Mouse (Mus musculus): ENCODE measurements around the gene Ube2b. TPM values are rescaled to one million over a fixed set of nuclear protein-coding genes. Genes with fewer than 3 reads are reported as not detected.

Ube2b gene
- 252 and 263 TPM in 2 replicates for polyA plus RNA-seq (2015; fragmentation: Nextera tagmentation; extraction: Ambion mirVana)

- Histone ChIP-seq H3K9me3 (no peaks in the 10 kb centered on the region), H3K9ac (peak within 1 kb of the TSS; percentile 98), H3K36me3 (peaks cover 23% of the 10 kb centered on the region), H3K4me2 (replicated peaks) (peak within 1 kb of the TSS; percentile 85), H3K27me3 (no peaks in the 10 kb centered on the region), H3K27ac (peak within 1 kb of the TSS; percentile 96), H3K4me1 (peaks cover 45% of the 10 kb centered on the region), H3K4me3 (peak within 1 kb of the TSS; percentile 99)
- ATAC-seq (ENCODE audit: low FRiP score, low read depth) = peak; percentile 81
- 1% methylated on average over 59 of the region's 63 CpGs for WGBS
These were observed at the start of gene Ube2b for GRCm38 (mm10) chr11:52000290-52000962. Gene Ube2b (minus strand): TSS chr11:52000762.

- Histone ChIP-seq H3K4me3 (no peak overlapping the region), H3K4me2 (replicated peaks) (no peak overlapping the region), H3K27me3 (no peaks in the 10 kb centered on the region), H3K9me3 (no peaks in the 10 kb centered on the region), H3K36me3 (no peaks in the 10 kb centered on the region), H3K9ac (no peak overlapping the region), H3K4me1 (peaks cover 7% of the 10 kb centered on the region), H3K27ac (no peak overlapping the region)
- WGBS = 35% methylated on average over 4 of the region's 4 CpGs
- no peak for ATAC-seq (ENCODE audit: low FRiP score, low read depth)
These were observed 46.0 kb upstream of the Ube2b start for GRCm38 (mm10) chr11:52046446-52047165.

GRCm38 (mm10) chr11:52044156-52044555 lies 43.6 kb upstream of the Ube2b start:
- Histone ChIP-seq H3K4me1 (peaks cover 7% of the 10 kb centered on the region), H3K9me3 (no peaks in the 10 kb centered on the region), H3K27ac (no peak overlapping the region), H3K27me3 (no peaks in the 10 kb centered on the region), H3K36me3 (no peaks in the 10 kb centered on the region), H3K4me3 (no peak overlapping the region), H3K4me2 (replicated peaks) (no peak overlapping the region), H3K9ac (no peak overlapping the region)
- ATAC-seq (ENCODE audit: low FRiP score, low read depth) = no peak

GRCm38 (mm10) chr11:52043224-52043623 lies 42.7 kb upstream of the Ube2b start:
- peaks cover 7% of the 10 kb centered on the region for H3K4me1 ChIP-seq
- H3K9ac ChIP-seq = no peak overlapping the region
- no peaks in the 10 kb centered on the region for H3K27me3 ChIP-seq
- no peak overlapping the region for H3K4me3 ChIP-seq
- H3K27ac ChIP-seq = no peak overlapping the region
- no peaks in the 10 kb centered on the region for H3K36me3 ChIP-seq
- H3K4me2 ChIP-seq (replicated peaks) = no peak overlapping the region
- H3K9me3 ChIP-seq = no peaks in the 10 kb centered on the region
- no peak for ATAC-seq (ENCODE audit: low FRiP score, low read depth)
- WGBS = 86% methylated on average over 3 of the region's 3 CpGs

GRCm38 (mm10) chr11:52037659-52038058 lies 37.1 kb upstream of the Ube2b start:
- Histone ChIP-seq H3K9ac (no peak overlapping the region), H3K27ac (no peak overlapping the region), H3K36me3 (no peaks in the 10 kb centered on the region), H3K4me3 (no peak overlapping the region), H3K27me3 (no peaks in the 10 kb centered on the region), H3K4me1 (no peaks in the 10 kb centered on the region), H3K4me2 (replicated peaks) (no peak overlapping the region), H3K9me3 (no peaks in the 10 kb centered on the region)
- 75% methylated on average over 3 of the region's 3 CpGs for WGBS
- no peak for ATAC-seq (ENCODE audit: low FRiP score, low read depth)

GRCm38 (mm10) chr11:52035905-52036304 lies 35.3 kb upstream of the Ube2b start:
- Histone ChIP-seq H3K4me1 (no peaks in the 10 kb centered on the region), H3K27ac (no peak overlapping the region), H3K36me3 (peaks cover 4% of the 10 kb centered on the region), H3K9ac (no peak overlapping the region), H3K4me2 (replicated peaks) (no peak overlapping the region), H3K4me3 (no peak overlapping the region), H3K9me3 (no peaks in the 10 kb centered on the region), H3K27me3 (no peaks in the 10 kb centered on the region)
- 77% methylated on average over 3 of the region's 3 CpGs for whole genome bisulfite sequencing
- ATAC-seq (ENCODE audit: low FRiP score, low read depth) = no peak

- WGBS = 73% methylated on average over 1 of the region's 1 CpGs
- H3K4me2 ChIP-seq (replicated peaks) = no peak overlapping the region
These were observed 33.4 kb upstream of the Ube2b start for GRCm38 (mm10) chr11:52033953-52034352.

GRCm38 (mm10) chr11:52032356-52032755 lies 31.8 kb upstream of the Ube2b start:
- Histone ChIP-seq H3K27ac (no peak overlapping the region), H3K4me2 (replicated peaks) (no peak overlapping the region), H3K4me1 (no peaks in the 10 kb centered on the region), H3K4me3 (no peak overlapping the region), H3K27me3 (no peaks in the 10 kb centered on the region), H3K9ac (no peak overlapping the region), H3K36me3 (peaks cover 4% of the 10 kb centered on the region), H3K9me3 (no peaks in the 10 kb centered on the region)
- no peak for ATAC-seq (ENCODE audit: low FRiP score, low read depth)
- WGBS = 52% methylated on average over 8 of the region's 8 CpGs

More at GRCm38 (mm10) chr11:52033953-52034352, 33.4 kb upstream of the Ube2b start:
- Histone ChIP-seq H3K27ac (no peak overlapping the region), H3K9ac (no peak overlapping the region), H3K4me1 (no peaks in the 10 kb centered on the region), H3K36me3 (peaks cover 4% of the 10 kb centered on the region), H3K4me3 (no peak overlapping the region), H3K9me3 (no peaks in the 10 kb centered on the region), H3K27me3 (no peaks in the 10 kb centered on the region)
- ATAC-seq (ENCODE audit: low FRiP score, low read depth) = no peak

- no peaks in the 10 kb centered on the region for H3K27me3 ChIP-seq
- H3K4me3 ChIP-seq = no peak overlapping the region
- no peaks in the 10 kb centered on the region for H3K36me3 ChIP-seq
- H3K4me1 ChIP-seq = no peaks in the 10 kb centered on the region
- 83% methylated on average over 9 of the region's 9 CpGs for WGBS
- H3K4me2 ChIP-seq (replicated peaks) = no peak overlapping the region
- H3K9ac ChIP-seq = no peak overlapping the region
- ATAC-seq (ENCODE audit: low FRiP score, low read depth) = no peak
- no peak overlapping the region for H3K27ac ChIP-seq
- H3K9me3 ChIP-seq = no peaks in the 10 kb centered on the region
These were observed 17.7 kb upstream of the Ube2b start for GRCm38 (mm10) chr11:52018217-52018616.

GRCm38 (mm10) chr11:52011541-52011940 lies 11.0 kb upstream of the Ube2b start:
- no peak overlapping the region for H3K4me2 ChIP-seq (replicated peaks)
- WGBS = 79% methylated on average over 5 of the region's 5 CpGs

GRCm38 (mm10) chr11:52011011-52011410 lies 10.4 kb upstream of the Ube2b start:
- Histone ChIP-seq H3K4me3 (no peak overlapping the region), H3K4me2 (replicated peaks) (no peak overlapping the region), H3K4me1 (peaks cover 4% of the 10 kb centered on the region), H3K9ac (no peak overlapping the region), H3K9me3 (no peaks in the 10 kb centered on the region), H3K27ac (no peak overlapping the region), H3K36me3 (peaks cover 5% of the 10 kb centered on the region; the same call in 1 of the 2 replicates), H3K27me3 (no peaks in the 10 kb centered on the region)
- ATAC-seq (ENCODE audit: low FRiP score, low read depth) = no peak
- 87% methylated on average over 11 of the region's 11 CpGs for WGBS

More at GRCm38 (mm10) chr11:52011541-52011940, 11.0 kb upstream of the Ube2b start:
- no peaks in the 10 kb centered on the region for H3K9me3 ChIP-seq
- no peak overlapping the region for H3K4me3 ChIP-seq
- H3K4me1 ChIP-seq = no peaks in the 10 kb centered on the region; the same call in 1 of the 2 replicates
- ATAC-seq (ENCODE audit: low FRiP score, low read depth) = no peak
- H3K27me3 ChIP-seq = no peaks in the 10 kb centered on the region
- no peak overlapping the region for H3K27ac ChIP-seq
- peaks cover 5% of the 10 kb centered on the region; the same call in 1 of the 2 replicates for H3K36me3 ChIP-seq
- H3K9ac ChIP-seq = no peak overlapping the region

GRCm38 (mm10) chr11:52005586-52005985 lies 5.0 kb upstream of the Ube2b start:
- H3K27me3 ChIP-seq = no peaks in the 10 kb centered on the region
- peak overlapping the region; percentile 38 for H3K4me2 ChIP-seq (replicated peaks)
- H3K36me3 ChIP-seq = no peaks in the 10 kb centered on the region
- no peak for ATAC-seq (ENCODE audit: low FRiP score, low read depth)
- no peak overlapping the region for H3K27ac ChIP-seq
- H3K9me3 ChIP-seq = no peaks in the 10 kb centered on the region
- peaks cover 29% of the 10 kb centered on the region for H3K4me1 ChIP-seq
- H3K4me3 ChIP-seq = no peak overlapping the region
- WGBS = 45% methylated on average over 2 of the region's 2 CpGs
- no peak overlapping the region; the same call in 1 of the 2 replicates for H3K9ac ChIP-seq

All from limb, embryonic 13.5 days (tissue).